Mouse (Mus musculus) embryo, embryonic 9.5 days (tissue): ENCODE measurements around the gene Cpsf6.
"Not testable (repeated sequence)": the region's sequence is repeated elsewhere in the genome, so short reads cannot be mapped to it uniquely, and the experiment has no call there.

ENCODE experiments used
- DNase-seq: peaks from one replicate; pipeline ENCODE4 v3.0.0-alpha.2; 2017; ENCODE audit errors: extremely low spot score

The Cpsf6 gene

GRCm38 (mm10) chr10:117399839-117400238, 20.0 kb upstream of the Cpsf6 start:
- DNase-seq = no peak

- DNase-seq = no peak
These were observed 19.4 kb upstream of the Cpsf6 start for GRCm38 (mm10) chr10:117399196-117399595.

- no peak for DNase-seq
These were observed 18.4 kb upstream of the Cpsf6 start for GRCm38 (mm10) chr10:117398044-117398780.

- no peak for DNase-seq
These were observed 17.4 kb upstream of the Cpsf6 start for GRCm38 (mm10) chr10:117397106-117397625.

- no peak for DNase-seq
These were observed 16.7 kb upstream of the Cpsf6 start for GRCm38 (mm10) chr10:117396386-117397048.

- no peak for DNase-seq
These were observed 16.0 kb upstream of the Cpsf6 start for GRCm38 (mm10) chr10:117395801-117396200.

- no peak for DNase-seq
These were observed 15.1 kb upstream of the Cpsf6 start for GRCm38 (mm10) chr10:117394738-117395550.

GRCm38 (mm10) chr10:117393891-117394395, 14.1 kb upstream of the Cpsf6 start:
- DNase-seq = no peak

GRCm38 (mm10) chr10:117393196-117393890, 13.5 kb upstream of the Cpsf6 start:
- DNase-seq = peak; percentile 70

- DNase-seq = no peak
These were observed 13.0 kb upstream of the Cpsf6 start for GRCm38 (mm10) chr10:117392832-117393195.

GRCm38 (mm10) chr10:117392397-117392796, 12.6 kb upstream of the Cpsf6 start:
- not testable (repeated sequence) for DNase-seq

GRCm38 (mm10) chr10:117391801-117392200, 12.0 kb upstream of the Cpsf6 start:
- DNase-seq = no peak

- no peak for DNase-seq
These were observed 11.2 kb upstream of the Cpsf6 start for GRCm38 (mm10) chr10:117391057-117391456.

GRCm38 (mm10) chr10:117389904-117390875, 10.4 kb upstream of the Cpsf6 start:
- DNase-seq = no peak

GRCm38 (mm10) chr10:117389371-117389740, 9.5 kb upstream of the Cpsf6 start:
- no peak for DNase-seq

- DNase-seq = no peak
These were observed 9.0 kb upstream of the Cpsf6 start for GRCm38 (mm10) chr10:117388637-117389370.

- DNase-seq = not testable (repeated sequence)
These were observed 8.3 kb upstream of the Cpsf6 start for GRCm38 (mm10) chr10:117387961-117388636.

- no peak for DNase-seq
These were observed 7.2 kb upstream of the Cpsf6 start for GRCm38 (mm10) chr10:117386981-117387380.

GRCm38 (mm10) chr10:117386261-117386660, 6.4 kb upstream of the Cpsf6 start:
- no peak for DNase-seq
